Mouse (Mus musculus) limb, embryonic 14.5 days (tissue): ENCODE measurements around the gene Glmp. TPM values are rescaled to one million over a fixed set of nuclear protein-coding genes. Genes with fewer than 3 reads are reported as not detected.
"Not testable (repeated sequence)": the region's sequence is repeated elsewhere in the genome, so short reads cannot be mapped to it uniquely, and the experiment has no call there.

ENCODE experiments used
- ATAC-seq: fragments of 200-750 bp; cut with Nextera tagmentation; 2 replicates; pipeline ENCODE4 v1.8.0; 2017; ENCODE audit warnings: low read depth, moderate number of reproducible peaks, moderate TSS enrichment; ENCODE audit not compliant: low FRiP score
- DNase-seq: peaks from one replicate; pipeline ENCODE4 v3.0.0-alpha.2; 2015; ENCODE audit warnings: low spot score
- H3K27ac ChIP-seq: fragments of 300-500 bp; sonication (generic); replicated peaks from 2 replicates; pipeline ENCODE4 v1.5.1; 2014; ENCODE audit warnings: low read depth, mild to moderate bottlenecking, low read length, moderate library complexity, mixed read lengths
- H3K27me3 ChIP-seq: fragments of 300-500 bp; sonication (generic); 2 replicates; pipeline ENCODE4 v1.6.1; 2014; ENCODE audit warnings: low read length, mixed read lengths; ENCODE audit not compliant: control insufficient read depth, insufficient read depth
- H3K36me3 ChIP-seq: fragments of 300-500 bp; sonication (generic); 2 replicates; pipeline ENCODE4 v1.6.1; 2014; ENCODE audit warnings: mild to moderate bottlenecking, low read length, moderate library complexity, mixed read lengths; ENCODE audit not compliant: control insufficient read depth, insufficient read depth
- H3K4me1 ChIP-seq: fragments of 300-500 bp; sonication (generic); 2 replicates; pipeline ENCODE4 v1.6.1; 2014; ENCODE audit warnings: antibody characterized with exemption, low read length, mixed read lengths; ENCODE audit not compliant: control insufficient read depth, insufficient read depth
- H3K4me2 ChIP-seq: fragments of 300-500 bp; sonication (generic); replicated peaks from 2 replicates; pipeline ENCODE4 v1.6.1; 2014; ENCODE audit warnings: low read depth, mild to moderate bottlenecking, low read length, moderate library complexity; ENCODE audit not compliant: severe bottlenecking
- H3K4me3 ChIP-seq: fragments of 300-500 bp; sonication (generic); replicated peaks from 2 replicates; pipeline ENCODE4 v1.5.1; 2014; ENCODE audit warnings: low read length
- H3K9ac ChIP-seq: fragments of 300-500 bp; sonication (generic); 2 replicates; pipeline ENCODE4 v1.6.1; 2014; ENCODE audit warnings: mild to moderate bottlenecking, low read depth, low read length, moderate library complexity; ENCODE audit not compliant: severe bottlenecking
- H3K9me3 ChIP-seq: fragments of 300-500 bp; sonication (generic); 2 replicates; pipeline ENCODE4 v1.6.1; 2016; ENCODE audit warnings: low read length; ENCODE audit not compliant: control insufficient read depth
- POLR2A ChIP-seq: fragments of 200-500 bp; IDR thresholded peaks from 2 replicates; pipeline ENCODE4 v1.8.0; 2012; ENCODE audit warnings: inconsistent platforms, mild to moderate bottlenecking, moderate library complexity, borderline replicate concordance; ENCODE audit not compliant: insufficient read depth, insufficient read length; ENCODE audit errors: extremely low read depth
- WGBS: fragments of 180-500 bp; shearing (Covaris S2); extraction: QIAGEN DNeasy Blood & Tissue Kit; methylation state at CpG from one replicate; pipeline ENCODE4 v1.1.7; 2014; 5-methylcytosine and 5-hydroxymethylcytosine counted together
- polyA plus RNA-seq, 2 experiments: library from polyadenylated mRNA; depleted of rRNA in 1 of 2; stranded (reverse) in 1 of 2; unstranded in 1 of 2; fragments of >200 nt; fragmentation: Nextera tagmentation in 1 of 2; extraction: Ambion mirVana in 1 of 2; gene quantifications; 2 replicates each; pipeline versions ENCODE4 v1.2.1 to v1.2.3; 2012 to 2014

The Glmp gene
- polyA plus RNA-seq, 2 experiments = 127 to 131 TPM

DNA sequence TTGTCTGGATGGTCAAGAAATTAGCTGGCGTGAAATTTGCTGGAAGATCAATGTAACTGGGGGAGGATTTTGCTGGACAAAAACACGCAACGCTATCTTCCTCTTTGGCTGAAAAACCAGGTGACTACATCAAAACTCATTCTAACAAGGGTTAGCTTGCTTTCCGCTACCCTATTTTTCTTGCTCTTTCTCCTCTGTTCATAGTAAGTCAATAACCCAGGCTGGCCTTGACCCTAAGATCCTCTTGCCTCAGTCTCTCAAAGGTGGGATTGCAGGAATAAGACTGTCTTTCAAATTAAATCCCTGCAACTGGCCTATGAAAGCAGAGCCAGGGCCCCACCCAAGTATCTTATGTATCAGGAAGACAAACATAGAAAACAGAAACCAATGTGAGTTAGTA lies 37.7 kb upstream of the Glmp start, which contains the start of gene Gm38392:
Gm38392 (minus strand) TSS at position 101 of the 400 bp plus-strand sequence.
- no peak for TF ChIP-seq POLR2A

DNA sequence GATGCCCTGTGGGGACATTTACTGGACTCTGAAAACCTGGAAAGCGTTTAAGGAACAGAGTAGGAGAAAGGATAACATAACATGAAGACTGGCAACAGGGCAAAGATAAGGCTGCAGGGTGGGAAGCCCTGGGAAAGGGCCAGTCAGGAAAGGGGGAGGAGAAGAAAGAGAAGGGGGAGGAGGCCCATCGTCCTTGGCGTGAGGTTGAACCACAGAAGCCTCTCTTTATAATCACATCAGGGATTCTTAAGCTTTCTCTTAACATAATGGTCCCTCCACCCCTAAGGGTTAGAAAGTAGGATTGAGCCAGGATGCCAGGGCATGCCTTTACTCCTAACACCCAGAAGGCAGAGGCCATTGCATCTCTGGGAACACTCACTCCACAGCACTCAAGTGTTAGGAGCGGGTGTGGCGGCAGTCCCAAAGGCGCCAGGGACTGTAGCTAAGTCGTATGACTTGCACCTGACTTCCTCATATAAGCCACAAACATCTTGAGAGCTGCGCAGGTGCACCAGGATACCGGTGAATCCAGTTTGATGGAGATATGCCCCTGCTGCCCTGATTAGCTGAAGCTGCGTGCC lies 36.6 kb upstream of the Glmp start:
- H3K9ac ChIP-seq, H3K4me1 ChIP-seq, ATAC-seq, H3K36me3 ChIP-seq, H3K27ac ChIP-seq, H3K27me3 ChIP-seq, H3K9me3 ChIP-seq, H3K4me3 ChIP-seq, DNase-seq, H3K4me2 ChIP-seq: not testable (repeated sequence)
- WGBS = 84% methylated on average over 8 of the region's 10 CpGs

More for the DNA sequence above, 37.7 kb upstream of the Glmp start, which contains the start of gene Gm38392:
- H3K27ac ChIP-seq = no peak within 1 kb of the TSS
- H3K27me3 ChIP-seq = no peaks in the 10 kb centered on the region
- H3K9ac ChIP-seq = no peak within 1 kb of the TSS
- H3K9me3 ChIP-seq = no peaks in the 10 kb centered on the region
- peaks cover 8% of the 10 kb centered on the region; the same call in 1 of the 2 replicates for H3K36me3 ChIP-seq
- no peak within 1 kb of the TSS for H3K4me2 ChIP-seq
- 98% methylated on average over 4 of the region's 4 CpGs for WGBS
- ATAC-seq = no peak
- no peak within 1 kb of the TSS for H3K4me3 ChIP-seq
- no peak for DNase-seq
- H3K4me1 ChIP-seq = no peaks in the 10 kb centered on the region

DNA sequence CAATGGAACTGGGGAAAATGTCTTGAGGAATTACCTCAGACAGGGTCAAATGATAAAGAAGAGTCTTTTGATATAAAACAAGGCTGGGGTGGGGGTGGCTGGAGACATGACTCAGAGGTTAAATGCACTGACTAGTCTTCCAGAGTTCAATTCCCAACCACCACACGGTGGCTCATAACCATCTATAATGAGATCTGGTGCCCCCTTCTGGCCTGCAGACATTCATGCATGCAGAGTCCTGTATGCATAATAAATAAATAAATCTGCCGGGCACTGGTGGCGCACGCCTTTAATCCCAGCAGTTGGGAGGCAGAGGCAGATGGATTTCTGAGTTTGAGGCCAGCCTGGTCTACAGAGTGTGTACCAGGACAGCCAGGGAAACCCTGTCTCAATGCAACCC lies 32.9 kb upstream of the Glmp start:
- peaks cover 4% of the 10 kb centered on the region; the same call in 1 of the 2 replicates for H3K4me1 ChIP-seq
- no peaks in the 10 kb centered on the region for H3K9me3 ChIP-seq
- H3K36me3 ChIP-seq = no peaks in the 10 kb centered on the region
- no peaks in the 10 kb centered on the region for H3K27me3 ChIP-seq
- DNase-seq = no peak
- WGBS = 57% methylated on average over 4 of the region's 4 CpGs
- no peak overlapping the region for H3K9ac ChIP-seq
- H3K27ac ChIP-seq = no peak overlapping the region
- ATAC-seq = no peak
- H3K4me2 ChIP-seq = no peak overlapping the region
- no peak overlapping the region for H3K4me3 ChIP-seq
- TF ChIP-seq POLR2A = no peak

DNA sequence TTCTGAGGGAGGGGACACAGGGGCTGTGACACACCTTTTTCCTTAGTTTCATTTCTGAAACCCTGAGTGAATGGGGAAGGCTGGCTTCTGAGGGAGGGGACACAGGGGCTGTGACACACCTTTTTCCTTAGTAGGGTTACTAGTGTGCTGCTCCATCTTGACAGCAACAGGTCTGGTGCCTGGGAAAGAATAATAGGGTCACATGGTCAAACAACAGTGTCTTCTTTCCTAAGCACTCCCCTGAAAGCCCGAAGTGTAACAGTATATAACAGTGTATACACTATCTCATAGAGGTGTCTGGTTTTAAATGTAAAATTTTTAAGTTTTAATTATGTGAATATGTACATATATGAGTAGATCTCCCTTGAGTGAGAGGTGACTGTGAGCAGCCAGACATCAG lies 29.6 kb upstream of the Glmp start:
- not testable (repeated sequence) for ATAC-seq, H3K9me3 ChIP-seq, DNase-seq, H3K27me3 ChIP-seq, H3K27ac ChIP-seq
- H3K4me1 ChIP-seq = peaks cover 12% of the 10 kb centered on the region
- peaks cover 11% of the 10 kb centered on the region for H3K36me3 ChIP-seq
- 0 out of 2 replicates have a peak overlapping the region, but pooled peaks have one; percentile 80 for H3K4me3 ChIP-seq
- peak overlapping the region; percentile 64; the same call in 1 of the 2 replicates for H3K9ac ChIP-seq
- 78% methylated on average over 1 of the region's 1 CpGs for WGBS
- H3K4me2 ChIP-seq = 0 out of 2 replicates have a peak overlapping the region, but pooled peaks have one; percentile 63

DNA sequence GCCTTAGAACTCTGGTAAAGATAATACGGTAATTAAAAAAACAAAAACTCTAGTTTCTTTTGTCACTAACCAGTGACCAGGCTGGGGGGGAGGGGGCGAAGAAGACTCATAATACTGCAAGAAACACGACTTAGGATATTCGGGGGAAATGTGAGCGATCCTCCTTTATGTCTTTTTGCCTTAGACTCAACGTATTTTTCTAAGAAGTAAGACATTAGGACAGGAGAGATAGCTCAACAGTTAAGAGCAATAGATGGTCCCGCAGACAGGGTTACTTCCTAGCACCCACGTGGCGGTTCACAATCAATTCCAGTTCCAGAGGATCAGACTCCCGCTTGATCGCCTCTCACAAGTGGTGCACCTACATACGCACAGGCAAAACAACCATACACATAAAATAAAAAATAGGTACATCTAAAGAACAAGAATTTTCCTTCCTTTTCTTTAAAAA lies 28.7 kb upstream of the Glmp start:
- Histone ChIP-seq H3K36me3 (peaks cover 19% of the 10 kb centered on the region), H3K9me3 (no peaks in the 10 kb centered on the region), H3K27me3 (no peaks in the 10 kb centered on the region), H3K9ac (peak overlapping the region; percentile 64), H3K27ac (peak overlapping the region; percentile 81), H3K4me2 (peak overlapping the region; percentile 63), H3K4me1 (peaks cover 12% of the 10 kb centered on the region), H3K4me3 (peak overlapping the region; percentile 80)
- TF ChIP-seq POLR2A = no peak
- ATAC-seq (no peak), DNase-seq (no peak)
- 1% methylated on average over 12 of the region's 12 CpGs for WGBS
